Mouse (Mus musculus): ENCODE measurements around the gene BC049352.

GRCm38 (mm10) chr9:45181770-45182169, at the start of gene BC049352:
- no peak for TF ChIP-seq POLR2A (IDR thresholded peaks at IDR 0.05; ENCODE audit: borderline replicate concordance, extremely low read depth, low read depth, low read length)
- TF ChIP-seq CTCF (IDR thresholded peaks at IDR 0.05; ENCODE audit: insufficient read depth, low read length), result no peak
